8 mouse cellular contexts compared by ENCODE assay signal in the genomic region with DNA sequence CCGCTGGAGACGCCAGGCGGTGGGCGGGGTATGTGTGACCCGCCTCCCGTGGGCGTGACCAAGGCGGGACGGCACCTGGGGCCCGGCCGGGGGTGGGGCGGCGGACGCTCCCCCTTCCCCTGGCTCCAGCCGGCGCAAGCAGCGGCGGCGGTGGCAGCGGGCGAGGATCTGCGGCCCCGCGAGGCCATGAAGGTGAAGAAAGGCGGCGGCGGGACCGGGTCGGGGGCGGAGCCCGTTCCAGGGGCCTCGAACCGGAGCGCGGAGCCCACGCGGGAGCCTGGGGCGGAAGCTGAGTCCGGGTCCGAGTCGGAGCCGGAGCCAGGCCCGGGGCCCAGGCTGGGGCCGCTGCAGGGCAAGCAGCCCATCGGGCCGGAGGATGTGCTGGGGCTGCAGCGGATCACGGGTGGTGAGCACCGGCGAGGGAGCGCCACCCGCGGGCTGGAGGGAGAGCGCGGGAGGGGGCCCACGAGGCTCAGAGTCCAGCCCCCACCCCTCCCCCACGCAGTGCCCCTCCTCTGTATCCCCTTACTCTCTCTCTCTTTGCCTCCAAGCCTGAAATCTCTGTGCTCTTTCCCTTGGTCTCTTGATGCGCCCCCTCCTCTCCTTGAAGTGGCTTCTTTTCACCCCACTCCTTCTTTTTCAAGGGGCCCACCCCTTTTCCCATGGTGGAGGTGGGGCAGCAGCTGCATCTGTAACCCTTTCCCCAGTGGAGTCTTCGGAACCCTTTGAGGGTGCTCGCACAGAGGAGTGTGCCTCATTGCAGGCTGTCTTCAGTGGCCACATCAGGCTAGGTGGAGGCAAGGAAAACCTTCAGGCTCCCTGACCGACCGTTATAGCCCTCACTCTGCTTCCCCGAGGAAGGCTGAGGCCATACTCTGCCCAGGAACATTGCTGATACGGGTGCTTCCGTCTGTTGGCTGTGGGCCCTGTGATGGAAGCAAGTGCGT. TPM values are rescaled to one million over a fixed set of nuclear protein-coding genes. Genes with fewer than 3 reads are reported as not detected.
A peak's percentile ranks its signal among the peaks of the same experiment; 100 is the strongest.
DNase-seq lines count a peak whose midpoint lies in the region; ATAC-seq and TF ChIP-seq lines count a peak whose summit lies in the region.

Gene Unc119, plus strand, starts transcription at position 102 of the 947 bp plus-strand sequence.

- TF ChIP-seq POLR2A in ES-Bruce4 (IDR thresholded peaks at IDR 0.05; ENCODE audit: insufficient read depth, low read length), result peak; percentile 18

- no peak within 1 kb of the TSS for H3K27ac ChIP-seq in ES-Bruce4 (ENCODE audit: insufficient read depth, low read length)
- H3K27ac ChIP-seq in forebrain, embryonic 10.5 days, result peak within 1 kb of the TSS; percentile 97
- H3K27ac ChIP-seq in heart, postnatal 0 days (ENCODE audit: low read depth), result peak within 1 kb of the TSS; percentile 70
- H3K27ac ChIP-seq in liver, embryonic 16.5 days (ENCODE audit: low read length), result peak within 1 kb of the TSS; percentile 83
- H3K27ac ChIP-seq in neural tube, embryonic 12.5 days, result peak within 1 kb of the TSS; percentile 68; the same call in 1 of the 2 replicates
- peak within 1 kb of the TSS; percentile 73 for H3K27ac ChIP-seq in stomach, postnatal 0 days (replicated peaks)

- peak; percentile 73 for ATAC-seq in heart, postnatal 0 days (ENCODE audit: insufficient read depth, low read depth)
- ATAC-seq in liver, embryonic 16.5 days (ENCODE audit: low read depth), result peak; percentile 71
- ATAC-seq in neural tube, embryonic 12.5 days (ENCODE audit: low FRiP score, low read depth), result peak; percentile 81
- ATAC-seq in stomach, postnatal 0 days (ENCODE audit: low FRiP score, low TSS enrichment), result peak; percentile 83

- no peak for TF ChIP-seq CTCF in ES-Bruce4 (IDR thresholded peaks at IDR 0.05; ENCODE audit: low read depth, low read length)
- no peak for TF ChIP-seq CTCF in heart, postnatal 0 days (IDR thresholded peaks at IDR 0.05; ENCODE audit: low read depth)
- TF ChIP-seq CTCF in stomach, postnatal 0 days (IDR thresholded peaks at IDR 0.05; ENCODE audit: low read depth), result no peak

- H3K27me3 ChIP-seq in ES-Bruce4 (ENCODE audit: control insufficient read depth, insufficient read depth, low read length, poor library complexity, severe bottlenecking), result no peaks in the 10 kb centered on the region
- no peaks in the 10 kb centered on the region for H3K27me3 ChIP-seq in forebrain, embryonic 10.5 days (ENCODE audit: poor library complexity, severe bottlenecking)
- no peaks in the 10 kb centered on the region for H3K27me3 ChIP-seq in heart, postnatal 0 days (ENCODE audit: control insufficient read depth, insufficient read depth, low read length)
- H3K27me3 ChIP-seq in liver, embryonic 16.5 days (ENCODE audit: control insufficient read depth, insufficient read depth, low read depth, low read length), result no peaks in the 10 kb centered on the region
- H3K27me3 ChIP-seq in neural tube, embryonic 12.5 days (replicated peaks), result no peaks in the 10 kb centered on the region
- H3K27me3 ChIP-seq in stomach, postnatal 0 days (ENCODE audit: control insufficient read depth, insufficient read depth, low read length), result no peaks in the 10 kb centered on the region

- H3K4me2 ChIP-seq in heart, postnatal 0 days (ENCODE audit: low read depth, low read length), result peak within 1 kb of the TSS; percentile 98
- peak within 1 kb of the TSS; percentile 100 for H3K4me2 ChIP-seq in liver, embryonic 16.5 days (ENCODE audit: low read depth, low read length)
- peak within 1 kb of the TSS; percentile 90 for H3K4me2 ChIP-seq in neural tube, embryonic 12.5 days (replicated peaks)
- peak within 1 kb of the TSS; percentile 98 for H3K4me2 ChIP-seq in stomach, postnatal 0 days (replicated peaks; ENCODE audit: low read depth)

- peak; percentile 48 for DNase-seq in c-Kit-negative CD71-positive TER-119-positive erythroid progenitor cells, embryonic 14.5 days (ENCODE audit: low read depth, low spot score)
- peak; percentile 72 for DNase-seq in forebrain, embryonic 10.5 days (ENCODE audit: extremely low spot score, low spot score)
- DNase-seq in heart, postnatal 0 days (ENCODE audit: low spot score), result peak; percentile 47
- peak; percentile 76 to 92 for DNase-seq in kidney, postnatal 36 days
- DNase-seq in stomach, postnatal 0 days (ENCODE audit: low spot score), result peak; percentile 84

- peak within 1 kb of the TSS; percentile 70 for H3K4me3 ChIP-seq in ES-Bruce4 (ENCODE audit: low read depth, low read length)
- H3K4me3 ChIP-seq in forebrain, embryonic 10.5 days, result peak within 1 kb of the TSS; percentile 78
- peak within 1 kb of the TSS; percentile 76 for H3K4me3 ChIP-seq in heart, postnatal 0 days (ENCODE audit: low read depth, low read length)
- H3K4me3 ChIP-seq in liver, embryonic 16.5 days (ENCODE audit: low read depth, low read length), result peak within 1 kb of the TSS; percentile 91
- H3K4me3 ChIP-seq in neural tube, embryonic 12.5 days, result peak within 1 kb of the TSS; percentile 89
- peak within 1 kb of the TSS; percentile 73 for H3K4me3 ChIP-seq in stomach, postnatal 0 days (ENCODE audit: low read depth, low read length)

- no peak for TF ChIP-seq EP300 in ES-Bruce4 (IDR thresholded peaks at IDR 0.05; ENCODE audit: insufficient read depth, low read depth, low read length)
- TF ChIP-seq EP300 in heart, postnatal 0 days (IDR thresholded peaks at IDR 0.05; ENCODE audit: low read depth), result no peak
- no peak for TF ChIP-seq EP300 in stomach, postnatal 0 days (optimal IDR thresholded peaks at IDR 0.05)

- WGBS in forebrain, embryonic 10.5 days, result 2% methylated on average over 65 of the region's 66 CpGs
- WGBS in heart, postnatal 0 days, result under 1% methylated on average over 58 of the region's 66 CpGs
- under 1% methylated on average over 61 of the region's 66 CpGs for WGBS in liver, embryonic 16.5 days (ENCODE audit: insufficient replicate concordance)
- WGBS in neural tube, embryonic 12.5 days, result 2% methylated on average over 63 of the region's 66 CpGs
- 2% methylated on average over 62 of the region's 66 CpGs for WGBS in stomach, postnatal 0 days

- peak within 1 kb of the TSS; percentile 87 for H3K9ac ChIP-seq in ES-Bruce4 (ENCODE audit: low read depth, poor library complexity, severe bottlenecking)
- H3K9ac ChIP-seq in heart, postnatal 0 days (replicated peaks; ENCODE audit: low read depth, low read length), result peak within 1 kb of the TSS; percentile 68
- H3K9ac ChIP-seq in liver, embryonic 16.5 days (ENCODE audit: low read depth, low read length), result peak within 1 kb of the TSS; percentile 89
- H3K9ac ChIP-seq in neural tube, embryonic 12.5 days, result peak within 1 kb of the TSS; percentile 93
- H3K9ac ChIP-seq in stomach, postnatal 0 days (ENCODE audit: low read length), result peak within 1 kb of the TSS; percentile 85

- peaks cover 2% of the 10 kb centered on the region for H3K4me1 ChIP-seq in ES-Bruce4 (ENCODE audit: control insufficient read depth, insufficient read depth, low read length)
- H3K4me1 ChIP-seq in forebrain, embryonic 10.5 days, result peaks cover 58% of the 10 kb centered on the region
- peaks cover 27% of the 10 kb centered on the region for H3K4me1 ChIP-seq in heart, postnatal 0 days (ENCODE audit: control insufficient read depth, insufficient read depth)
- H3K4me1 ChIP-seq in liver, embryonic 16.5 days (ENCODE audit: control insufficient read depth, low read depth, low read length), result peaks cover 58% of the 10 kb centered on the region
- peaks cover 31% of the 10 kb centered on the region for H3K4me1 ChIP-seq in neural tube, embryonic 12.5 days
- no peaks in the 10 kb centered on the region for H3K4me1 ChIP-seq in stomach, postnatal 0 days (replicated peaks; ENCODE audit: control insufficient read depth, insufficient read depth)

- H3K9me3 ChIP-seq in ES-Bruce4 (replicated peaks; ENCODE audit: control insufficient read depth, insufficient read depth, low read length, poor library complexity, severe bottlenecking), result no peaks in the 10 kb centered on the region
- H3K9me3 ChIP-seq in forebrain, embryonic 10.5 days, result no peaks in the 10 kb centered on the region
- no peaks in the 10 kb centered on the region for H3K9me3 ChIP-seq in heart, postnatal 0 days (replicated peaks; ENCODE audit: control insufficient read depth, low read length)
- no peaks in the 10 kb centered on the region for H3K9me3 ChIP-seq in liver, embryonic 16.5 days (replicated peaks; ENCODE audit: control insufficient read depth, low read length)
- H3K9me3 ChIP-seq in neural tube, embryonic 12.5 days, result no peaks in the 10 kb centered on the region
- H3K9me3 ChIP-seq in stomach, postnatal 0 days (ENCODE audit: control insufficient read depth, low read length), result no peaks in the 10 kb centered on the region

- H3K36me3 ChIP-seq in ES-Bruce4 (ENCODE audit: control insufficient read depth, insufficient read depth, low read length, poor library complexity, severe bottlenecking), result 0 out of 2 replicates have a peak, but pooled peaks cover 4% of the 10 kb centered on the region
- H3K36me3 ChIP-seq in forebrain, embryonic 10.5 days (replicated peaks), result peaks cover 53% of the 10 kb centered on the region
- H3K36me3 ChIP-seq in heart, postnatal 0 days (replicated peaks; ENCODE audit: control insufficient read depth, insufficient read depth, low read length), result peaks cover 20% of the 10 kb centered on the region; the same call in 1 of the 2 replicates
- peaks cover 3% of the 10 kb centered on the region; the same call in 1 of the 2 replicates for H3K36me3 ChIP-seq in liver, embryonic 16.5 days (ENCODE audit: control insufficient read depth, insufficient read depth)
- H3K36me3 ChIP-seq in neural tube, embryonic 12.5 days, result peaks cover 42% of the 10 kb centered on the region
- H3K36me3 ChIP-seq in stomach, postnatal 0 days (ENCODE audit: control insufficient read depth, insufficient read depth, low read length), result peaks cover 8% of the 10 kb centered on the region; the same call in 1 of the 2 replicates

RNA-seq across cellular contexts. Expression of gene Unc119, which starts in this region (rescaled TPM):
- polyA plus RNA-seq in ES-Bruce4 (2011; ENCODE audit: insufficient read depth, insufficient read length, low read depth, missing spikeins), result 25.7 and 28.7 TPM in 2 replicates
- 60.2 and 62.8 TPM in 2 replicates for polyA plus RNA-seq in forebrain, embryonic 10.5 days (2016; fragmentation: Nextera tagmentation; extraction: Ambion mirVana)
- total RNA-seq in heart, postnatal 0 days (2014; rRNA removed; ENCODE audit: low replicate concordance), result 52.9 and 57.3 TPM in 2 replicates
- polyA plus RNA-seq in heart, postnatal 0 days (2015; fragmentation: Nextera tagmentation; extraction: Ambion mirVana), result 20.9 and 24.8 TPM in 2 replicates
- polyA plus RNA-seq in liver, embryonic 16.5 days (2015; fragmentation: Nextera tagmentation; extraction: Ambion mirVana), result 22.7 and 24.1 TPM in 2 replicates
- polyA plus RNA-seq in neural tube, embryonic 12.5 days (2016; fragmentation: Nextera tagmentation; extraction: Ambion mirVana), result 80.8 and 89.3 TPM in 2 replicates
- polyA plus RNA-seq in stomach, postnatal 0 days (2015; fragmentation: Nextera tagmentation; extraction: Ambion mirVana), result 26.5 and 27.9 TPM in 2 replicates
